Mouse (Mus musculus) megakaryocyte, embryonic 14.5 days (primary cell): ENCODE data around the gene Lypd4.
A peak's percentile ranks its signal among the peaks of the same experiment; 100 is the strongest.

Source experiments
- FLI1 ChIP-seq: IDR thresholded peaks from 2 replicates; pipeline ENCODE4 v1.6.1; 2012; ENCODE audit warnings: low read length, inconsistent platforms, mixed read lengths
- GATA1 ChIP-seq: IDR thresholded peaks from 3 replicates; pipeline ENCODE4 v1.6.1; 2012; ENCODE audit warnings: mixed read lengths, low read length, inconsistent platforms, borderline replicate concordance

DNA sequence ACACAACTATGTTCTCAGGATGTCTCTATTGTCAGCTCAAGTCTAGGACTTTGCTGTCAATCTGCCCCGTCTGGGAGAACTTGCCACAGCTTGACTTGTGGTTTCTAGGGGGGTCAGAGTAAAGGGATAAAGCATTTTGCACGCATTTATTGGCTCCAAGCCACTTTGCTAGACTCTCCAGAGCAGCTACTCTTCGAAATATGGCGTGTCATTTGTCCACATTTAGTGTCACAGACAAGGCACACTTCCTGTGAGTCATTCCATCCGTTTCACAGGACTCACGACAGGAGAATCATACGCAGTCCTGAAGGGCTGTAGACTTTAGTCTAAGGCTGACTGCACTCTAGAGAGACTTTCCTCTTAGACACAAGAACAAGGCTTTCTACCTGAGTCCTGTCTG is 45.3 kb downstream of the Lypd4 start:
- TF ChIP-seq GATA1: no peak
- 0 out of 2 replicates have a peak, but pooled peaks have one; percentile 9 for TF ChIP-seq FLI1
